Mouse (Mus musculus) liver, embryonic 11.5 days (tissue): ENCODE measurements at regions not wholly inside any gene's neighbourhood (a gene's known extent, or its start where the extent isn't known, plus 50 kb on each side); places are given as distances from the start of the nearest gene placed in this dataset.

Source experiments
- ATAC-seq: fragments of 200-750 bp; cut with Nextera tagmentation; replicated peaks from 2 replicates; pipeline ENCODE4 v1.8.0; 2017; ENCODE audit warnings: moderate number of reproducible peaks, mild to moderate bottlenecking, moderate TSS enrichment, moderate library complexity; ENCODE audit not compliant: low FRiP score
- DNase-seq: peaks from one replicate; pipeline ENCODE4 v3.0.0-alpha.2; 2017; ENCODE audit warnings: low spot score
- H3K27ac ChIP-seq: fragments of 300-500 bp; sonication (generic); 2 replicates; pipeline ENCODE4 v1.5.1; 2014; ENCODE audit warnings: mild to moderate bottlenecking, low read depth, low read length, control low read depth
- H3K27me3 ChIP-seq: fragments of 300-500 bp; sonication (generic); replicated peaks from 2 replicates; pipeline ENCODE4 v1.6.1; 2014; ENCODE audit warnings: low read length, mixed read lengths; ENCODE audit not compliant: control insufficient read depth, insufficient read depth
- H3K36me3 ChIP-seq: fragments of 300-500 bp; sonication (generic); 2 replicates; pipeline ENCODE4 v1.6.1; 2014; ENCODE audit warnings: mild to moderate bottlenecking, low read length, moderate library complexity, mixed read lengths; ENCODE audit not compliant: control insufficient read depth, insufficient read depth
- H3K4me1 ChIP-seq: fragments of 300-500 bp; sonication (generic); replicated peaks from 2 replicates; pipeline ENCODE4 v1.6.1; 2014; ENCODE audit warnings: low read length, mixed read lengths; ENCODE audit not compliant: control insufficient read depth, insufficient read depth
- H3K4me2 ChIP-seq: fragments of 300-500 bp; sonication (generic); 2 replicates; pipeline ENCODE4 v1.6.1; 2014; ENCODE audit warnings: mild to moderate bottlenecking, control low read depth, moderate library complexity
- H3K4me3 ChIP-seq: fragments of 300-500 bp; sonication (generic); 2 replicates; pipeline ENCODE4 v1.5.1; 2014; ENCODE audit warnings: low read depth, low read length, control low read depth
- H3K9ac ChIP-seq: fragments of 300-500 bp; sonication (generic); 2 replicates; pipeline ENCODE4 v1.6.1; 2014; ENCODE audit warnings: low read depth, low read length, control low read depth
- H3K9me3 ChIP-seq: fragments of 300-500 bp; sonication (generic); 2 replicates; pipeline ENCODE4 v1.6.1; 2016; ENCODE audit warnings: low read length, inconsistent platforms, mixed read lengths; ENCODE audit not compliant: control insufficient read depth
- WGBS: fragments of 180-500 bp; shearing (Covaris S2); extraction: QIAGEN DNeasy Blood & Tissue Kit; methylation state at CpG from one replicate; pipeline ENCODE4 v1.1.7; 2014; 5-methylcytosine and 5-hydroxymethylcytosine counted together

DNA sequence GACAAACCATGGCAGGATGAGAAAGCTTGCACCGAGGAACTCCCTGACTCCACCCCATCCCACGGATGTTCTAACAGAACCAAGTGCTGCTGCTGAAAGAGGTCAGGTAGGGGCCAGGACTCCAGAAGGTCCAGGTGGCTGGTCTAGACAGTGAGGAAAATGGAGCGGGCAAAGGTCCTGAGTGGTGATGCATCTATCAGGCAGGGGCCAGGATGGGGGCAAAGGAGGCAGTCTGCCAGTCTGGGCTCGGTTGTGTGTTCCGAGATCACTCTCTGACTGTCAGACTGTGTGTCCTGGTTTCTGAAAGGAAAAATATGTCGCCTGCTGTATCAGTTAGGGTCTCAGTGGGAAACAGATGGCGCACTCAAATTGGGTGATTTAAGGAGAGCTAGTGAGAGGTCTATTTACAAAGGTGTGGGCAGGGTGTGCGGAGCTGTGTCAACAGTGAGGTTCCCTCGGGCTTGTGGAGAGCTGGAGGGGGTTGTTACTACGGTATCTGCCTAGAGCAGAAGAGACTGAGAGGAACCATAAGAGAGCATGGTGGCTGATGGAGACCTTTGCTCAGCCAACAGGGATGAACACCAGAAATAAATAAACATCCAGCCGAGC, 168.3 kb upstream of the Csf3r start:
- no peaks in the 10 kb centered on the region for H3K36me3 ChIP-seq
- no peak overlapping the region for H3K27ac ChIP-seq
- DNase-seq (no peak), ATAC-seq (no peak; the same call in 1 of the 2 replicates)
- H3K9ac ChIP-seq: no peak overlapping the region
- no peak overlapping the region for H3K4me3 ChIP-seq
- whole genome bisulfite sequencing: 42% methylated on average over 11 of the region's 11 CpGs
- no peaks in the 10 kb centered on the region for H3K9me3 ChIP-seq
- no peak overlapping the region for H3K4me2 ChIP-seq
- H3K27me3 ChIP-seq: no peaks in the 10 kb centered on the region
- no peaks in the 10 kb centered on the region for H3K4me1 ChIP-seq

DNA sequence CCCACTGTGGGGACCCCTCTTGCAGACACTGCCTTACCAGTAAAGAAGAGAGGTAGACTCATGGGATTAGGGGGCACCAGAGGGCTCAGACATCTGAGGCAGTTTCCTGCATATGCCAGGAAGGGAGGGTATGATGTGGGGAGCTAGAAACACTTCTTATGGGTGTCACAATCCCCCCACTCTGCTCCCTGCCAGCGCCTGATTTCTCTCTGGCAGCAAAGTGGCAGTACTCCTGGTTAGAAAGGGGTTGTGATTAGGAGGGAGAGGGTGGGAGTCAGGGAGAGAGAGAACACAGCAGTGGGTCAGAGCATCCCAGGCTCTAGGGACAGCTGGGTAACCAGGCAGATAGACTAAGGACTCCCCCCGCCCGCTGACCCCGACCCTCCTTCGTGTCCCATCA, 167.6 kb upstream of the Csf3r start:
- Histone ChIP-seq H3K4me1 (no peaks in the 10 kb centered on the region), H3K4me2 (no peak overlapping the region), H3K27me3 (no peaks in the 10 kb centered on the region), H3K9ac (no peak overlapping the region), H3K27ac (no peak overlapping the region), H3K4me3 (no peak overlapping the region), H3K36me3 (no peaks in the 10 kb centered on the region), H3K9me3 (no peaks in the 10 kb centered on the region)
- DNase-seq (no peak), ATAC-seq (no peak)
- WGBS: 70% methylated on average over 5 of the region's 5 CpGs

DNA sequence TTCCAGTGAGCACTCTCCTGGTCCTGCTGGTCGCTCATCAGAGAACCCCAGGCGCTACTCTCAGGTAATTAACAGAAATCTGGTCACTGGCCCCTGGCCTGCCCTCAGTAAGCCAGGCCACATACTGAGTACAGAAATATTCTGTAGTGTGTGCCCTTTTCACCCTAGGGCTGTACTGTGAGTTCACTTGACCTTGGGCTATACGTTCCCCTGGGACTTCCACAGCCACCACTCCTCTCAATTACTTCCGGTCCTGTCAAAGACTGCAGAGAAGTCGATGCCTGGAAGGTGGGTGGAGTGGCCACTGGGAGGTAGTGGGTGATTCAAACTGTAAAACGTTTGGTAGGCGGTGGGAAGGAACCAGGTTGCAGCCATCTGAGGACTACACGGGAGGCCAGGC, 159.3 kb upstream of the Csf3r start:
- 15% methylated on average over 8 of the region's 8 CpGs for WGBS
- no peak for DNase-seq

DNA sequence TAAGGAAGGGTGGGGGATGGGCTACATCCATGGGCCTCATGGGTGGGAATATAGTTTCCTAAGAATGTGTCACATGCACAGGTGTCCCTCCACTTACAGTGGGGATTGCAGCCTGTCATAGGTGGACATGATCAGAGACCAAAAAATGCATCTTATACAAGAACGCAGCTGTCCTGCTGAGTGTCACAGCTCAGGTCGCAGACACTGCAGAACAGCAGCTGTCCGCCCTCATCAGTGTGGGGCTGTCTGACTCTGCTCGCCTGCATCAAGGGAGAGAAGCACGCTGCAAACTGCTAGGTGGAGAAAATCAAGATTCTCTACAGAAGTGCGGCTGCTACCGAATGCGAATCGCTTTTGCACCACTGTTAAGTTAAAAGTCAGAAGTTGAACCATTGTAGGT, 158.6 kb upstream of the Csf3r start:
- H3K4me1 ChIP-seq: no peaks in the 10 kb centered on the region
- H3K4me2 ChIP-seq: no peak overlapping the region
- no peak overlapping the region for H3K9ac ChIP-seq
- H3K36me3 ChIP-seq: no peaks in the 10 kb centered on the region
- DNase-seq: no peak
- 70% methylated on average over 9 of the region's 9 CpGs for WGBS
- no peaks in the 10 kb centered on the region for H3K9me3 ChIP-seq
- H3K27me3 ChIP-seq: no peaks in the 10 kb centered on the region
- H3K27ac ChIP-seq: no peak overlapping the region
- no peak for ATAC-seq
- H3K4me3 ChIP-seq: no peak overlapping the region

More for the DNA sequence above, 159.3 kb upstream of the Csf3r start:
- Histone ChIP-seq H3K36me3 (no peaks in the 10 kb centered on the region), H3K9me3 (no peaks in the 10 kb centered on the region), H3K9ac (no peak overlapping the region), H3K4me3 (no peak overlapping the region), H3K4me2 (no peak overlapping the region), H3K27me3 (no peaks in the 10 kb centered on the region), H3K27ac (no peak overlapping the region), H3K4me1 (no peaks in the 10 kb centered on the region)
- no peak for ATAC-seq

DNA sequence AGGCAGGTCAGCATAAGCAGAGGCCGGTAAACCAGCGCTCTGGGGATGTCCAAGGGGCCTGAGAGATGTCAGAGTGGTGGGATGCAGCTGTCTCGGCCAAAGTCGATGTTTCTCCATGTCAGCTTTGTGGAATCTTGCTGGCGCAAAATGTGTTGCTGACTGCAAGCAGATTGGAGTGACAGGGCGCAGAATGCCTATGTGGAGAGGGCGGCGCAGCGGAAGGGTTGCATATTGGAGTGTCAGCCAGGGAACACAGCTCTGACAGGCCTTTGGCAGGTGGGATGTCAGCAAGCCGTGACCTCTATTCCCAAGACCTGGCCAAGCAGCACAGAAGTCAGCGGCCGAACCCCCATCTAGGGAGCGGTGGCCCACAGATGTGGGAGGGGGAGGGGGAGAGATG, 153.1 kb upstream of the Csf3r start:
- no peak overlapping the region for H3K9ac ChIP-seq
- H3K27me3 ChIP-seq: no peaks in the 10 kb centered on the region
- H3K9me3 ChIP-seq: no peaks in the 10 kb centered on the region
- no peak for ATAC-seq
- no peak overlapping the region for H3K27ac ChIP-seq
- WGBS: 80% methylated on average over 13 of the region's 13 CpGs
- H3K4me2 ChIP-seq: no peak overlapping the region
- H3K4me1 ChIP-seq: no peaks in the 10 kb centered on the region
- H3K4me3 ChIP-seq: no peak overlapping the region
- DNase-seq: no peak
- no peaks in the 10 kb centered on the region for H3K36me3 ChIP-seq

DNA sequence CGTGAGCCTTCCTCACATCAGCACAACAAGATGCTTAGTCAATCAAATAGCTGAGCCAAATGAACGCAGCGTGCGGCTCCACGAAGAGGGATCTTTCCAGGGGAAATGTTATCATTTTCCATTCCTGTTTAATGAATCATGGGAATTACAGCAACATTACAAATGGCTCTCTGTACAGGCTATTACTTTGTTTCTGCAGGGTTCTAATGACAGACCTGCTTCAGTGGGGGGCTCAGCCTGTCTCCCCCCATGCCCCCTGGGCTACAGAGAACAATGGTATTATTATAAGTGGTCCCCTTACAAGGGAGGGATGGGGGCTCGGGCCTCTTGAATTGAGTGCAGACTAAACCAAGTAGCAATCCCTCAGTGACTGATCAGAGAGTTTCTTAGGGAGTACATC, 144.3 kb upstream of the Csf3r start:
- Histone ChIP-seq H3K27ac (no peak overlapping the region), H3K4me2 (no peak overlapping the region), H3K4me3 (no peak overlapping the region), H3K4me1 (no peaks in the 10 kb centered on the region), H3K9ac (no peak overlapping the region), H3K9me3 (no peaks in the 10 kb centered on the region), H3K36me3 (no peaks in the 10 kb centered on the region), H3K27me3 (no peaks in the 10 kb centered on the region)
- ATAC-seq: no peak
- no peak for DNase-seq
- WGBS: 79% methylated on average over 6 of the region's 6 CpGs

DNA sequence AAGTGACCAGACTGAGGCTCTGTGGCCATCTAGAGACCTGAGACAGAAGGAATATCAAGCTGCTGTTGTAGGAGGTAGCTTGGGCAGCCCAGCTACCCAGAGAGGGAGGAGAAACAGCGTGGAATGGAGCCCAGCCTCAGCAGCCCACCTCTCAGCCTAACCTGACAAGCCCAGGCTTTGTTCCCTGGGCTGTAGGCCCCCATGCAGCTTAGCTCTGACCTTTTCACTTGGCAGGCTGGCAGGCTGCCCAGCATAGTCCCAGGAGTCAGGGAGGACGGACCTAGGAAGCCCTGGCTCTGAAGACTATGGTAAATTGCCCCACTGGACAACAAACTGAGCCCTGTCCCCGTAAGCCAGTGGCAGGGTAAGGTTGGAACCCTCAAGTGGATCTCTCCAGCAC, 141.8 kb upstream of the Csf3r start:
- 50% methylated on average over 3 of the region's 3 CpGs for WGBS
- Histone ChIP-seq H3K27ac (no peak overlapping the region), H3K4me3 (no peak overlapping the region), H3K4me2 (no peak overlapping the region), H3K4me1 (no peaks in the 10 kb centered on the region), H3K36me3 (no peaks in the 10 kb centered on the region), H3K9ac (no peak overlapping the region), H3K9me3 (no peaks in the 10 kb centered on the region), H3K27me3 (no peaks in the 10 kb centered on the region)
- DNase-seq (no peak), ATAC-seq (no peak)

DNA sequence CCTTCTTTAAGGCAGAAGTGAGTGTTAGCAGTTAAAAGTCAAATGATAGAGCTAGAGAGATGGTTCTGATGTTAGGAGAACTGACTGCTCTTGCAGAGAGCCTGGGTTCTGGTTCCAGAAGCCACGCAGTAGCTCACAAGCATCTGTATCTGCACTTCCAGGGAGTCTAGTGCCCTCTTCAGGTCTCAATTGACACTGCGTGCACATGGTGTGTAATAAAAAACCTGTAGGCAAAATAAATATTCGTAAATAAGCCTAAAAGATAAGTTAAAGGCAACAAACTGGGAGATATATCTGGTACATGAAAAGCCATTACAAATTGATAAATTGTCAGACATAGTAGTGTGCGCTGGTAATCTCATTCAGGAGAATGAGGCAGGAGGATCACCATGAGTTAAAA, 133.8 kb upstream of the Csf3r start:
- H3K4me3 ChIP-seq: no peak overlapping the region
- H3K4me2 ChIP-seq: no peak overlapping the region
- no peak overlapping the region for H3K9ac ChIP-seq
- ATAC-seq (no peak), DNase-seq (no peak)
- no peaks in the 10 kb centered on the region for H3K27me3 ChIP-seq
- H3K27ac ChIP-seq: no peak overlapping the region
- H3K36me3 ChIP-seq: no peaks in the 10 kb centered on the region
- WGBS: 49% methylated on average over 4 of the region's 4 CpGs
- H3K4me1 ChIP-seq: 0 out of 2 replicates have a peak, but pooled peaks cover 4% of the 10 kb centered on the region
- no peaks in the 10 kb centered on the region for H3K9me3 ChIP-seq

DNA sequence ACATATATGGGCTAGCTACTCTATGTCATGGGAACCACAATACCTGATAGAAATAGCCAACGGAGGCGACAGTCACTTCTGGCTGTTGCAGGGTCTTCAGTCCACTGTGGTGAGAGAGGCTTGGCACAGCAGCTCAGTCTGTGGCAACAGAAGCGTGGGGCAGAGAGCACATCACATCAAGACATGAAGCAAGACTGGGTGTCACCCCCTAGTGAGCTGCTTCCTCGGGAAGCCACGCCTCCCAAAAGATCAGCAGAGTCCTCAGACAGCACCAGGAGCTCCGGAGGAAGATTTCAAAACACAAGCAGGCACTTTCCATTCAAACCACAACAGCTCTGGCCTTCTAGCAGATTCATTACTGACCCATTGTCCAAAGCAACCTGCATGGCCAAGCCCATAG, 131.2 kb upstream of the Csf3r start:
- no peak for ATAC-seq
- Histone ChIP-seq H3K4me2 (no peak overlapping the region), H3K4me3 (no peak overlapping the region), H3K27me3 (no peaks in the 10 kb centered on the region), H3K36me3 (no peaks in the 10 kb centered on the region), H3K27ac (no peak overlapping the region), H3K9ac (no peak overlapping the region), H3K9me3 (no peaks in the 10 kb centered on the region), H3K4me1 (peaks cover 15% of the 10 kb centered on the region)
- WGBS: 61% methylated on average over 6 of the region's 6 CpGs
- DNase-seq: no peak
